Mouse (Mus musculus): ENCODE measurements around the gene Ccdc34. TPM values are rescaled to one million over a fixed set of nuclear protein-coding genes. Genes with fewer than 3 reads are reported as not detected.

The Ccdc34 gene
- polyA plus RNA-seq, 1 experiment from 2014 or later = 47.6 TPM

- Histone ChIP-seq H3K4me2 (no peak overlapping the region), H3K36me3 (no peaks in the 10 kb centered on the region), H3K9me3 (no peaks in the 10 kb centered on the region), H3K27me3 (replicated peaks) (no peaks in the 10 kb centered on the region), H3K27ac (no peak overlapping the region), H3K4me1 (peaks cover 3% of the 10 kb centered on the region; the same call in 1 of the 2 replicates), H3K9ac (no peak overlapping the region), H3K4me3 (replicated peaks) (no peak overlapping the region)
- no peak for ATAC-seq (ENCODE audit: insufficient read depth, low FRiP score, low read depth)
- 62% methylated on average over 4 of the region's 4 CpGs for WGBS
Measured at GRCm38 (mm10) chr2:110204169-110204568, 186.6 kb downstream of the Ccdc34 start.

GRCm38 (mm10) chr2:110204705-110205318 is 187.2 kb downstream of the Ccdc34 start:
- Histone ChIP-seq H3K4me3 (replicated peaks) (no peak overlapping the region), H3K4me2 (peak overlapping the region; percentile 22; the same call in 1 of the 2 replicates), H3K4me1 (peaks cover 3% of the 10 kb centered on the region; the same call in 1 of the 2 replicates), H3K27me3 (replicated peaks) (no peaks in the 10 kb centered on the region), H3K9ac (no peak overlapping the region), H3K36me3 (no peaks in the 10 kb centered on the region), H3K27ac (no peak overlapping the region), H3K9me3 (no peaks in the 10 kb centered on the region)
- ATAC-seq (ENCODE audit: insufficient read depth, low FRiP score, low read depth) = no peak
- WGBS = 10% methylated on average over 14 of the region's 14 CpGs

GRCm38 (mm10) chr2:110210508-110211496 is 193.2 kb downstream of the Ccdc34 start:
- Histone ChIP-seq H3K9me3 (no peaks in the 10 kb centered on the region), H3K36me3 (no peaks in the 10 kb centered on the region), H3K9ac (no peak overlapping the region), H3K4me2 (no peak overlapping the region), H3K4me1 (no peaks in the 10 kb centered on the region), H3K27ac (peak overlapping the region; percentile 33), H3K4me3 (replicated peaks) (no peak overlapping the region), H3K27me3 (replicated peaks) (no peaks in the 10 kb centered on the region)
- WGBS = 62% methylated on average over 8 of the region's 8 CpGs
- ATAC-seq (ENCODE audit: insufficient read depth, low FRiP score, low read depth) = peak; percentile 64; the same call in 1 of the 2 replicates

- no peak overlapping the region for H3K4me2 ChIP-seq
- no peaks in the 10 kb centered on the region for H3K4me1 ChIP-seq
- no peaks in the 10 kb centered on the region for H3K36me3 ChIP-seq
- 63% methylated on average over 4 of the region's 4 CpGs for WGBS
- peak; percentile 78 for ATAC-seq (ENCODE audit: insufficient read depth, low FRiP score, low read depth)
- no peaks in the 10 kb centered on the region for H3K9me3 ChIP-seq
- no peak overlapping the region for H3K9ac ChIP-seq
- H3K27me3 ChIP-seq (replicated peaks) = no peaks in the 10 kb centered on the region
- H3K4me3 ChIP-seq (replicated peaks) = no peak overlapping the region
- peak overlapping the region; percentile 16; the same call in 1 of the 2 replicates for H3K27ac ChIP-seq
Measured at GRCm38 (mm10) chr2:110214278-110214677, 196.7 kb downstream of the Ccdc34 start.

- Histone ChIP-seq H3K27ac (peak overlapping the region; percentile 22; the same call in 1 of the 2 replicates), H3K9me3 (no peaks in the 10 kb centered on the region), H3K4me1 (no peaks in the 10 kb centered on the region), H3K9ac (no peak overlapping the region), H3K36me3 (no peaks in the 10 kb centered on the region), H3K27me3 (replicated peaks) (no peaks in the 10 kb centered on the region), H3K4me3 (replicated peaks) (no peak overlapping the region), H3K4me2 (no peak overlapping the region)
- 36% methylated on average over 9 of the region's 9 CpGs for WGBS
- no peak for ATAC-seq (ENCODE audit: insufficient read depth, low FRiP score, low read depth)
Measured at GRCm38 (mm10) chr2:110214991-110215684, 197.5 kb downstream of the Ccdc34 start.

GRCm38 (mm10) chr2:110215685-110216058 is 198.1 kb downstream of the Ccdc34 start:
- ATAC-seq (ENCODE audit: insufficient read depth, low FRiP score, low read depth) = no peak
- Histone ChIP-seq H3K4me2 (no peak overlapping the region), H3K27ac (peak overlapping the region; percentile 14; the same call in 1 of the 2 replicates), H3K4me1 (no peaks in the 10 kb centered on the region), H3K36me3 (no peaks in the 10 kb centered on the region), H3K9ac (no peak overlapping the region), H3K4me3 (replicated peaks) (no peak overlapping the region), H3K9me3 (no peaks in the 10 kb centered on the region), H3K27me3 (replicated peaks) (no peaks in the 10 kb centered on the region)
- WGBS = 40% methylated on average over 3 of the region's 3 CpGs

GRCm38 (mm10) chr2:110220492-110220891 is 202.9 kb downstream of the Ccdc34 start:
- Histone ChIP-seq H3K27me3 (replicated peaks) (no peaks in the 10 kb centered on the region), H3K9me3 (no peaks in the 10 kb centered on the region), H3K27ac (no peak overlapping the region), H3K9ac (no peak overlapping the region), H3K4me2 (no peak overlapping the region), H3K36me3 (no peaks in the 10 kb centered on the region), H3K4me3 (replicated peaks) (no peak overlapping the region), H3K4me1 (no peaks in the 10 kb centered on the region)
- 62% methylated on average over 1 of the region's 1 CpGs for WGBS
- peak; percentile 50; the same call in 1 of the 2 replicates for ATAC-seq (ENCODE audit: insufficient read depth, low FRiP score, low read depth)

- H3K27me3 ChIP-seq (replicated peaks) = no peaks in the 10 kb centered on the region
- no peaks in the 10 kb centered on the region for H3K4me1 ChIP-seq
- 51% methylated on average over 2 of the region's 2 CpGs for WGBS
- H3K9ac ChIP-seq = no peak overlapping the region
- H3K36me3 ChIP-seq = no peaks in the 10 kb centered on the region
- H3K9me3 ChIP-seq = no peaks in the 10 kb centered on the region
- ATAC-seq (ENCODE audit: insufficient read depth, low FRiP score, low read depth) = no peak
- H3K27ac ChIP-seq = no peak overlapping the region
- no peak overlapping the region for H3K4me2 ChIP-seq
- H3K4me3 ChIP-seq (replicated peaks) = no peak overlapping the region
Measured at GRCm38 (mm10) chr2:110222793-110223192, 205.2 kb downstream of the Ccdc34 start.

Other genes with a start within 250 kb of the Ccdc34 start
- 61.9 and 68.6 TPM in 2 replicates for gene Lin7c, start 127.0 kb upstream of the Ccdc34 start, polyA plus RNA-seq (2015; fragmentation: Nextera tagmentation; extraction: Ambion mirVana)
- gene Lgr4, start 100.2 kb upstream of the Ccdc34 start, polyA plus RNA-seq (2015; fragmentation: Nextera tagmentation; extraction: Ambion mirVana) = 24.4 and 26.0 TPM in 2 replicates